Mouse (Mus musculus) neural tube, embryonic 11.5 days (tissue): ENCODE measurements around the gene Gm11444. TPM values are rescaled to one million over a fixed set of nuclear protein-coding genes. Genes with fewer than 3 reads are reported as not detected.

Experiments
- ATAC-seq: fragments of 200-750 bp; cut with Nextera tagmentation; 2 replicates; pipeline ENCODE4 v1.8.0; 2017; ENCODE audit warnings: moderate number of reproducible peaks, mild to moderate bottlenecking, moderate TSS enrichment, moderate library complexity; ENCODE audit not compliant: insufficient read depth, low FRiP score, low TSS enrichment
- DNase-seq: peaks from one replicate; pipeline ENCODE4 v3.0.0-alpha.2; 2015; ENCODE audit warnings: low spot score
- H3K27ac ChIP-seq: fragments of 300-500 bp; sonication (generic); 2 replicates; pipeline ENCODE4 v1.5.1; 2014; ENCODE audit warnings: low read depth, mild to moderate bottlenecking, low read length
- H3K27me3 ChIP-seq: fragments of 300-500 bp; sonication (generic); 2 replicates; pipeline ENCODE4 v1.6.1; 2014; ENCODE audit warnings: mild to moderate bottlenecking, low read length, mixed read lengths; ENCODE audit not compliant: control insufficient read depth, insufficient read depth
- H3K36me3 ChIP-seq: fragments of 300-500 bp; sonication (generic); 2 replicates; pipeline ENCODE4 v1.6.1; 2014; ENCODE audit warnings: mild to moderate bottlenecking, low read length, moderate library complexity, mixed read lengths; ENCODE audit not compliant: control insufficient read depth, insufficient read depth
- H3K4me1 ChIP-seq: fragments of 300-500 bp; sonication (generic); 2 replicates; pipeline ENCODE4 v1.6.1; 2014; ENCODE audit warnings: low read length, mixed read lengths; ENCODE audit not compliant: control insufficient read depth, insufficient read depth
- H3K4me2 ChIP-seq: fragments of 300-500 bp; sonication (generic); 2 replicates; pipeline ENCODE4 v1.6.1; 2014; ENCODE audit warnings: low read depth, mild to moderate bottlenecking, moderate library complexity
- H3K4me3 ChIP-seq: fragments of 300-500 bp; sonication (generic); 2 replicates; pipeline ENCODE4 v1.5.1; 2014; ENCODE audit warnings: low read depth, low read length
- H3K9ac ChIP-seq: fragments of 300-500 bp; sonication (generic); 2 replicates; pipeline ENCODE4 v1.6.1; 2014; ENCODE audit warnings: mild to moderate bottlenecking, low read length
- H3K9me3 ChIP-seq: fragments of 300-500 bp; sonication (generic); 2 replicates; pipeline ENCODE4 v1.6.1; 2016; ENCODE audit warnings: low read length; ENCODE audit not compliant: control insufficient read depth
- WGBS: fragments of 180-500 bp; shearing (Covaris S2); extraction: QIAGEN DNeasy Blood & Tissue Kit; methylation state at CpG from one replicate; pipeline ENCODE4 v1.1.7; 2014; 5-methylcytosine and 5-hydroxymethylcytosine counted together
- polyA plus RNA-seq: library from polyadenylated mRNA; unstranded; fragments of >200 nt; fragmentation: Nextera tagmentation; extraction: Ambion mirVana; gene quantifications from 2 replicates; pipeline ENCODE4 v1.2.1, GENCODE M21; 2014

Gene Gm11444
- not detected in 2 replicates for polyA plus RNA-seq

DNA sequence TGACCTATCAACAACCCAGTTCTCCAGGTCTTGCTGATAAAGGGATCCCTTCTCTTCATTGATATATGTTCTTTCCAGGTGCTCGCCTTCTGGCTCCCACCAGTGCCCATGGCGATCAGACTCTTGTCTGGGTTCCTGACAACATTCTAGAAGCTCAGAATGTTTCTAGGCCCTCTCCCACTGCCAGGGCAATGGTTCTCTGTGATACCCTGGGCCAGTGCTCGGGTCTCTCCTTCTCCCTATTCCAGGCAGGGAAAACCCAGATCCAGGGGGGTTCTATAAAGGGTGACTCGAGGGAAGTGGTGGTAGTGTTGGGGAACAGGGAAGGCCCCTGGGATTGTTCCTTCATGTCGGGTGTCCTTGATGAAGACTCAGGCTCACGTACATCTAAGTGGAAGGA is at the start of gene Gm11444:
Gene Gm11444, minus strand, starts transcription at position 101 of the 400 bp plus-strand sequence.
- 82% methylated on average over 6 of the region's 6 CpGs for WGBS
- Histone ChIP-seq H3K27me3 (peaks cover 9% of the 10 kb centered on the region), H3K27ac (no peak within 1 kb of the TSS), H3K4me3 (no peak within 1 kb of the TSS), H3K36me3 (no peaks in the 10 kb centered on the region), H3K9me3 (no peaks in the 10 kb centered on the region), H3K4me2 (no peak within 1 kb of the TSS), H3K9ac (no peak within 1 kb of the TSS), H3K4me1 (0 out of 2 replicates have a peak, but pooled peaks cover 3% of the 10 kb centered on the region)
- no peak for DNase-seq
- ATAC-seq: no peak

GRCm38 (mm10) chr11:85896335-85896985 is 46.3 kb upstream of the Gm11444 start:
- Histone ChIP-seq H3K9me3 (no peaks in the 10 kb centered on the region), H3K36me3 (no peaks in the 10 kb centered on the region), H3K4me1 (peaks cover 5% of the 10 kb centered on the region; the same call in 1 of the 2 replicates), H3K9ac (no peak overlapping the region), H3K4me3 (no peak overlapping the region), H3K4me2 (no peak overlapping the region), H3K27ac (no peak overlapping the region), H3K27me3 (peaks cover 83% of the 10 kb centered on the region)
- 30% methylated on average over 12 of the region's 13 CpGs for WGBS
- DNase-seq (no peak), ATAC-seq (no peak)

DNA sequence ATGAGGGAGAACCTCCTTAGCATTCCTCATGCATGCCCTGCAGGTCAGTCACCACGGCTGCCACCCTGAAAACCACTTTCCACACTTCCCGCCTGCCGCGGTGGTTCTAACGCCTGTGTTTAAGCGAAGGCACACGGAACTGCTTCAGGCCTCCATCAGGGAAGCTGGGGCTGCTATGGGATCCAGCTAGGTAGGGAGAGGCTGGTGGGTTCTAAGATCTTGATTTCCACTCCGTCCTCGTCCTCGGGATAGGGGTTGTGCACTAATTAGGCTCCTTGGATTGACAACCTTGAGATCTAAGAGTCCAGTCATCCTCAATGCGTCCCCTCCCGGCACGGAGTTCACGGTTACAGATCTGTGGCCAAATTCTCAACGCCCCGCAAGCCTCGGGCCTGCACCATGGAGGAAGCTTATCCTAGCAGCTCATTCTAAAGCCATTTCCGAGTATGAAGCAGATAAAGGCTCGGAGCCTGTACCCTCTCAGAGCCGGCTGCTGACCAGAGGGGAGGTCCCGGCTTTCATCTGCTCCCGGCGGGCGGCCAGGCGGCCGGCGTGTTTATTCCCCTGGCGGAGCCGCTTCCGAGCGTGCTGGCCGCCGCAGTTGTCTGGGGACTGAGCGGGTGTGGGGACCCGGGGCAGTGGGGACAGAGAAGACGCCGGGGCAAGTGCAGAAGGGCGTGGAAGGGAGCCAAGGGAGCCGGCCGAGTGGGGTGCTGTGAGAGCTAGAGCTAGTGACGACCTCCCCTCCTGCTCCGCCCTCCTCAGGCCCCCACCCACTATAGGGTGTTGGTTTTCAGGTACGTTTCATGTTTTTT is 44.8 kb upstream of the Gm11444 start:
- DNase-seq (peak; percentile 55), ATAC-seq (no peak)
- H3K36me3 ChIP-seq: no peaks in the 10 kb centered on the region
- H3K9me3 ChIP-seq: no peaks in the 10 kb centered on the region
- peaks cover 88% of the 10 kb centered on the region for H3K27me3 ChIP-seq
- under 1% methylated on average over 43 of the region's 43 CpGs for WGBS
- H3K4me1 ChIP-seq: peaks cover 5% of the 10 kb centered on the region; the same call in 1 of the 2 replicates
- peak overlapping the region; percentile 39 for H3K4me2 ChIP-seq
- H3K27ac ChIP-seq: no peak overlapping the region
- no peak overlapping the region for H3K9ac ChIP-seq
- H3K4me3 ChIP-seq: no peak overlapping the region; the same call in 1 of the 2 replicates

DNA sequence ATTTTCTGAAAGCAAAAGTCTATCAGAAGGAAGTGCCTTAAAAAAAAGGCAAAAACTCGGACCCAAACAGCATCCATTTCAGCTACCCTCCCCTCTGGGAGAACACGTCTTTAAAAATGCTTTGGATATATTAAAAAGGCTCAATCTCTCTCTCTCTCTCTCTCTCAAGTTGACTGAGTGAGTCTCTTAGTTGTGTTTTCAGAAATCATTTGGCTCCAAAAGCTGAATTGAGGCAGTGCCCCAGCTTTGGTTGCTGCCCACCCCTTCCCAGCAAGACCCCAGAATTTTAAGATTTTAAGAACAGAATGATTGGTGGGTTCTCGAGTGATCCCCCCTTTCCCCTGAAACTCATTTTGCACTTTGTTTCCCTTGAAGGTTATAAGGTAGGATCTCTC is 44.0 kb upstream of the Gm11444 start:
- ATAC-seq (no peak), DNase-seq (no peak)
- H3K27me3 ChIP-seq: peaks cover 91% of the 10 kb centered on the region
- peaks cover 5% of the 10 kb centered on the region; the same call in 1 of the 2 replicates for H3K4me1 ChIP-seq
- no peak overlapping the region for H3K4me2 ChIP-seq
- H3K36me3 ChIP-seq: no peaks in the 10 kb centered on the region
- no peaks in the 10 kb centered on the region for H3K9me3 ChIP-seq
- no peak overlapping the region for H3K27ac ChIP-seq
- WGBS: 3% methylated on average over 3 of the region's 3 CpGs
- H3K4me3 ChIP-seq: no peak overlapping the region
- H3K9ac ChIP-seq: no peak overlapping the region

- ATAC-seq: no peak
- DNase-seq: no peak
Measured at GRCm38 (mm10) chr11:85893400-85894135, 43.4 kb upstream of the Gm11444 start.

GRCm38 (mm10) chr11:85892771-85893170 is 42.6 kb upstream of the Gm11444 start:
- no peak overlapping the region for H3K27ac ChIP-seq
- WGBS: 0% methylated on average over 6 of the region's 6 CpGs

More at GRCm38 (mm10) chr11:85893400-85894135, 43.4 kb upstream of the Gm11444 start:
- H3K27me3 ChIP-seq: peaks cover 96% of the 10 kb centered on the region
- no peak overlapping the region for H3K27ac ChIP-seq
- H3K9ac ChIP-seq: no peak overlapping the region
- no peaks in the 10 kb centered on the region for H3K9me3 ChIP-seq
- H3K4me3 ChIP-seq: no peak overlapping the region
- no peak overlapping the region for H3K4me2 ChIP-seq
- peaks cover 5% of the 10 kb centered on the region; the same call in 1 of the 2 replicates for H3K4me1 ChIP-seq
- 2% methylated on average over 13 of the region's 13 CpGs for WGBS
- no peaks in the 10 kb centered on the region for H3K36me3 ChIP-seq

DNA sequence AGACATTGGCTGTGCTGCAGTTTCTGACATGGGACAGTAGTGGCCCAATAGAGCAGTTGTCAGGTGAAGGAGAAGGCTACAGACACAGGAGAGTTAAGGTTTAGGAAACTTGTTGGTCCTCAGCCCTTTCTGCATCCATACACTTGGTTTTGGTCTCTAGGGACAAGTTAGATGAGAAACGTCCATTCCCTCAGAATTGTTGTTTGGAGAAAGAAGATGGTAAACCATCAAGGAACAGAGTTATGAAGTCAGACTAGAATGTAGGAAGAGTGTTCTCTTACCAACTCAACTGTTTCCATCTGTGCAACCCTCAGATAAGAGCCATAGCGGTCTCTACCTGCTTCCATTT is 41.5 kb upstream of the Gm11444 start:
- H3K27me3 ChIP-seq: peaks cover 94% of the 10 kb centered on the region
- H3K9ac ChIP-seq: no peak overlapping the region
- 5% methylated on average over 2 of the region's 2 CpGs for WGBS
- ATAC-seq: no peak
- H3K4me3 ChIP-seq: no peak overlapping the region
- H3K27ac ChIP-seq: no peak overlapping the region
- H3K4me1 ChIP-seq: peaks cover 5% of the 10 kb centered on the region; the same call in 1 of the 2 replicates
- no peaks in the 10 kb centered on the region for H3K9me3 ChIP-seq
- DNase-seq: no peak
- no peaks in the 10 kb centered on the region for H3K36me3 ChIP-seq
- no peak overlapping the region for H3K4me2 ChIP-seq

More at GRCm38 (mm10) chr11:85892771-85893170, 42.6 kb upstream of the Gm11444 start:
- DNase-seq (no peak), ATAC-seq (no peak)
- Histone ChIP-seq H3K27me3 (peaks cover 96% of the 10 kb centered on the region), H3K4me1 (peaks cover 5% of the 10 kb centered on the region; the same call in 1 of the 2 replicates), H3K9ac (no peak overlapping the region), H3K36me3 (no peaks in the 10 kb centered on the region), H3K9me3 (no peaks in the 10 kb centered on the region), H3K4me2 (no peak overlapping the region), H3K4me3 (no peak overlapping the region)

DNA sequence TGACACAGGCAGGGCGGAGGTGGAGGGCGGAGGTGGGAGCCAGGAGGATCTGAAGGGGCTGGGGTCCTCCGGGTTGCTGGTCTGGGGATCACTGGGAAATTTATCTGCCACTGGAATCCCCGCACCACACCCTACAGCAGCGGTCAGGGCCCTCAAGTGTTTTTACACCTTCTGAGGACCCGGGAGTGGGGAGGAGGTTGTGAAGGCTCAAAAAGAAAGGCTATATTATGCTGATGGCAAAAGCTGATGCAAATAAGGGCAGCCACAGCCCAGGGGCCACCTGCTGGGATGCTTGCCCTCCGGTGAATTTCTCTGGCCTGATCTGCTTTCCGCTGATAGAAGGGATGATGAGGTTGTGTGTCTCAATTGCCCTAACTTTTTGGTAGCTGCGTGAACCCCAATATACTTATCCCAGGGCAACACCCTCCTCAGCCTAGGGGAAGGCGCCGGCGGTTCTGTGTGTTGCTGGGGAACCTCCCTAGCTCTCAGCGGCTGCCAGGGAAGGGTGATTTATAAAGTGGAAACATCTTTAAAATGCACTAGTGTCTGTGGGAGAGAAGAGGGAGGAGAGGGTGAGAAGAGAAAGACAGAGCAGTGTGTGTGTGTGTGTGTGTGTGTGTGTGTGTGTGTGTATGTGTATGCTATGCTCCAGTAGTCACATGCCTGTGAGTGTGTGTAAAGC is 41.0 kb upstream of the Gm11444 start:
- H3K27ac ChIP-seq: no peak overlapping the region
- no peak overlapping the region for H3K4me2 ChIP-seq
- peaks cover 94% of the 10 kb centered on the region for H3K27me3 ChIP-seq
- 0% methylated on average over 12 of the region's 13 CpGs for WGBS
- ATAC-seq: no peak
- no peaks in the 10 kb centered on the region; the same call in 1 of the 2 replicates for H3K36me3 ChIP-seq
- no peak for DNase-seq
- H3K4me1 ChIP-seq: peaks cover 5% of the 10 kb centered on the region; the same call in 1 of the 2 replicates
- H3K9ac ChIP-seq: no peak overlapping the region
- no peak overlapping the region for H3K4me3 ChIP-seq
- H3K9me3 ChIP-seq: no peaks in the 10 kb centered on the region
